Mouse (Mus musculus) G1E (cell line): ENCODE measurements at regions not wholly inside any gene's neighbourhood (a gene's known extent, or its start where the extent isn't known, plus 50 kb on each side); places are given as distances from the start of the nearest gene placed in this dataset.

Experiments
- CTCF ChIP-seq: IDR thresholded peaks from 2 replicates; pipeline ENCODE4 v1.5.1; 2012; ENCODE audit warnings: low read depth, low read length, inconsistent platforms, mixed read lengths
- GATA1 ChIP-seq: IDR thresholded peaks from 2 replicates; pipeline ENCODE4 v1.6.1; 2012; ENCODE audit warnings: borderline replicate concordance, low read length, inconsistent platforms, mixed read lengths

- TF ChIP-seq GATA1, result no peak
- TF ChIP-seq CTCF, result no peak
Observed at GRCm38 (mm10) chr2:168338819-168339218, 57.3 kb upstream of the Kcng1 start.
